Mouse (Mus musculus): ENCODE measurements at regions not wholly inside any gene's neighbourhood (a gene's known extent, or its start where the extent isn't known, plus 50 kb on each side); places are given as distances from the start of the nearest gene placed in this dataset.
"Not testable (repeated sequence)": the region's sequence is repeated elsewhere in the genome, so short reads cannot be mapped to it uniquely, and the experiment has no call there.

DNA sequence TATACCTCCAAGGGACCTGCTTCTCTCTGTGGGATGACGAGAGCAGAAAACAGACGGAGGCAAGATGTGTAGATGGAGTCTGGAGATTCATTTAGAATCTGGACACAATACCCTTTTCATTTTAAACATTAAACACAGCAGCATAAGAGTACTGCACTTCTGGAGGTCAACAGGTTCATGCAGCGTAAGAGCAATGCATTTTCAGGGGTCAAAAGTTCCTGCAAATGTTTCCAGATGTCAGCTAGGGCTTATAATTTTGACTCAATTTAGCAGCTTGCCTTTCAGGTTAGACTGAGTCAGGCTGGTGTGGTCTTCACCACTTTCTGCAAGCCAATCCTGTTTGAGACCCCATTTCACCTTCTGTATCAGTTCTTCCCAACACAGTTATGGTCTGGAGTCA lies 277.9 kb downstream of the Hace1 start:
- DNase-seq (ENCODE audit: low spot score in 2 of 2): no peak

GRCm38 (mm10) chr10:45859137-45859536 lies 281.5 kb downstream of the Hace1 start:
- DNase-seq (ENCODE audit: low spot score in 2 of 2): no peak

DNA sequence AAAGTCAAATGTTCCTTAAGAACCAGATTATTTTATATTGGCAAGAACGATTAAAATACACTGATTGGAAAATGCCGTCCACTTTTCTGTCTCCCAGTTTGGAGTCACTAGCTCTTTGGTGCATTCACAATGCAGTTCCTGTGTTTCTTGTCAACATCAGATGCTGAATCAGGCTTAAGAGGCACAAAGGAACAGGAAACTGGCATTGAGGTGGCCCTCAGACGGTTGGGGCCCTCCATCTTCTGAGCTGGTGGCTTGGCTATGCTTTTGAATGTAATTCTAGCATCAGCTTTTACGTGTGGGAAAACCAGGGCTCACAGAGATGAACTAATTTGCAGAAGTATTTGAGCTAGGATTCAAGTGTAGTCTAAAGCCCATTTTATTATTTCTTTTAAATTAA lies 282.3 kb downstream of the Hace1 start:
- no peak for DNase-seq (ENCODE audit: low spot score in 2 of 2)

GRCm38 (mm10) chr10:45860696-45861095 lies 283.1 kb downstream of the Hace1 start:
- DNase-seq (ENCODE audit: low spot score in 2 of 2): no peak

DNA sequence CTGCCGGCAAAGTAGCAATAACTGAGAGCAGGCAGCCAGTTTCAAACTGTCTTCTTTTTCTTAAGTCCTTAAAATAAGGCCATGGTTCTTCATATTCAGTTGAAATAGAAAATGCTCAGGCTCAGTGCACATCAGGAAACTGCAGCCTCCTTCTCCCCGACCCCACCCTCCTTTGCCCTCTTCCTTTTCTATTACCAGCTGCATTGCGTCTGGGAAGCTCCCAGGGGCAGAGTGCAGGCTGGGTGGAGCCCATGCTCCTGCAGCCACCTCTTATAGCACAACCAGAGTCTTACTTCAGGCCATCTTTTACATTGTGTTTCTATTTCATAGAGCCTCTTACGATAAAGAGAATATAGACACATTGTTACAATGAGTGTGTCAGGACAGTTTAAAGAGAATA lies 288.2 kb downstream of the Hace1 start:
- no peak for DNase-seq (ENCODE audit: low spot score in 2 of 2)

GRCm38 (mm10) chr10:45866860-45867259 lies 289.2 kb downstream of the Hace1 start:
- no peak for DNase-seq (ENCODE audit: low spot score in 2 of 2)

DNA sequence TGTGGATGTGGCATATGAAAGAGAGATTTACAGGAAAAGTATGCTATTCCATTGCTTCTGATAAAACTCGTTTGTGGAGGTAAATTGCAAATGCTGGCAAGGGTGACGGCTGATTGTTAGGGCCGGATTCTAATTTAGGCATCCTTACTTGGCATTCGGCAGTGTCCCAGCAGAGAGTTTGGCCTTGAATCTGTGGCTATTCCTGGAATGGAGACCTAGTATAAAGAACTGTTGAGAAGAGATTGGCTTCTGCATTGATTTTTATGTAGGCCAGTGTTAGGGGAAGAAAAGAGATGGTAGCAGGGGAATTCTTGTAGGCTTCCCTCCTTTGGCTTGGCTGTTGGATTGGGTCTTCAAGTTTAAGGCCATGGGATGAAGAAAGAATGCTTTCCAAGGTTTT lies 293.4 kb downstream of the Hace1 start:
- DNase-seq (ENCODE audit: low spot score in 2 of 2): no peak

DNA sequence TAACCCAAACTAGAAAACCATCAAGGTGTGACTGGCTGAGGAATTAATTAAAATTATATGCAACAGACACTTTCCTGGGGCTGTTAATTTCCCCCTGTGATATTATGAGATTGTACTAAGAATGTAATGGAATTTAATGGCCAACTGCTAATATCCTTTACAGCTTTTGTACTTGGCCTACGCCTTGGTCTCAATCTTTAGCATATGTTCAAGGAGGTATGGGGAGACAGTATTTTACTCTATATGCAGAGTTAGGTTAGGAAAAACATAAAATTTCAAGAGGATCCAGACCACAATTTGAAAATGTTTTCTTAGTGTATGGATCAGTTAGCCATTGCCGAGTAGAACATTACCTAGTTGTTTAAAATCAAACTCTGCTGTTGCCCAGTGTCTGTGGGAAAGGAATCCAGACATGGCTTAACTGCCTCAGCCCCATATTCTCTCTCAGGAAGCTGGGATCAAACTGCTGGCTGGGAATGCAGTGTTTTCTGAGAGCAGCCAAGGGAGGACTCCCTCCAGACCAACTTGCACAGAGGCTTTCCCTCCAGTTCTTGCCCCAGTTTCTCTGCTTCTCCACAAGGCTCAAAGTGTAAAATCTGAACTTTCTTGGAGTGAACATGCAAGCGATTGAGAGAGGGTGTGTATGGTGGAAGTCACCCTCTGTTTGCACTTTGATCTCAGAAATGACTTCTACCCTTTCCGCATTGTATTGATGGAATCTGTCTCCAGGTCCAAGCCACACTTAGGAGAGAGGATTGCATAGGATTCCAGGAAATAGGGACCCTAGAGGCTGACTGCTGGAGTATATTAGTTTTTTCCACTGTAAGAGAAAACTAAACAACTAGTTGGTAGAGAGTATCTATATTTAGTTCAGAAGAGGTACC lies 294.6 kb downstream of the Hace1 start:
- no peak for DNase-seq (ENCODE audit: low spot score in 2 of 2)

DNA sequence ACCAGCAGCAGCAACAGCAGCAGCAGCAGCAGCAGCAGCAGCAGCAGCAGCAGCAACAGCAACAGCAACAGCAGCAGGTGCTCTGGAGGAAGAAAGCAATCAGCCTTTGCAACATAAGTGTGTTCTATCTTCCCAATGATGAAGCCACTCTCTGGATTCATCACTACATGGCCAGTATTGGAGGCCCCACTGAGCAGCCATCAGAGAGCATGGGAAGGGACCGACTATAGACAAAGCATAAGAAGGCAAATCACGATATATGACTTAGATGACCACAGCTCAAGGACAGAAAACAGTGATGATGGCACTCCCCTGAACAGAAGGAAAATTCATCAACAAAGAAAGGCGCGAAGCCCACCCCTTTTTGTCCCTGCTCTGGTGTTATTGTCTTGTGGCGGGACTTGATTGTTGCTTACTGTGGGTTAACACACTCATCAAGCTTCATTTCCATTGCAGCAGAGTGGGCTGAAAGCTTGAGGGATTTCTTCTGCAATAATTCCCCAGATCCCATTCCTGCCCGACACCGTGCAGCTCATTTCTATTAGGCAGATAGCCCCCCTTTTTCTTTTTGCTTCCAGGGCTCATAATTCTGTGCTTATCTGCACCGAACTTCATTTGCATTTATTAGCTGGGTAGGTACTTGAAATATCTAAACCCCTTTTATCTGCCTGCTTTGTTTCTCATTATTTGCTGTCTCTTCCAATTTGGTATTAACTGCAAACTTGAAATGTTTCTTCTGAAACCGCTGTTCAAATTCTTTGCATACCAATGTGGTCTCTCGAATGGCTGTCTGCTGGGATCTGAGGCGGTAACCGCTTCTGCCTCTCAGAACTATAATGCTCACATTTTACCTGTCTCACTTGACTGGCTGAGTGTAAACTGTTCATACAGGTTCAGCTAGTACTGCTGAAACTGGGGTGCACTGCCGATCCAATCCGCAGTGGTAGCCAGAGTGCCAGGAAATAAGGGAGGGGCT lies 296.5 kb downstream of the Hace1 start:
- DNase-seq (ENCODE audit: low spot score in 2 of 2): no peak

DNA sequence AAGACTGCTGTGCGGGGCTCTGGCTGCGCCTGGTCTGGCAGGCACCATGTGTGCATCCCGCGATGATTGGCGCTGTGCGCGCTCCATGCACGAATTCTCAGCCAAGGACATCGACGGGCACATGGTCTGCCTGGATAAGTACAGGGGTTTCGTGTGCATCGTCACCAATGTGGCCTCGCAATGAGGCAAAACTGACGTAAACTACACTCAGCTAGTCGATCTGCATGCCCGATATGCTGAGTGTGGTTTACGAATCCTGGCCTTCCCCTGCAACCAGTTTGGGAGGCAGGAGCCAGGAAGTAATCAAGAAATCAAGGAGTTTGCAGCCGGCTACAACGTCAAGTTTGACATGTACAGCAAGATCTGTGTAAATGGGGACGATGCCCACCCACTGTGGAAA lies 297.7 kb downstream of the Hace1 start:
- not testable (repeated sequence) for DNase-seq (ENCODE audit: low spot score in 2 of 2)

GRCm38 (mm10) chr10:45883745-45884144 lies 306.1 kb downstream of the Hace1 start:
- DNase-seq (ENCODE audit: low spot score in 2 of 2): no peak

GRCm38 (mm10) chr10:45886636-45887035 lies 309.0 kb downstream of the Hace1 start:
- DNase-seq (ENCODE audit: low spot score in 2 of 2): no peak

DNA sequence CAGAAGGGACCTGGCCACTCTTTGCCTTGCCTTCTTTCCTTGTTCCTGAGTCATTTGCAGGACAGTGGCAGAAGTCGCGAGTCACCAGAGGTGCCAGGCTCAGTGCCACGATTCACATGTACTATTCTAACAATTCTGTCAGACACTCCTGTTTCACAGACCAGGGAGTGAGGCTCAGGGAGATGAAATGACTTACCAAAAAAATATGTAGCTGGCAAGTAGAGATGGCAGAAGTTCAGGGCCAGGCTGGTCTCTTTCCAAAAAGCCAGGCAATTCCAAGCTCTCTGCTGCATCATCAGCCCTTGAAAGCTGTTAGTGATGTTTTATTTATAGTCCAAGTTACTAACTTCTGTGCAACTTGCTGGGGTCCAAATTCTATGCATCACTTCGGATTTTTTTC lies 311.2 kb downstream of the Hace1 start:
- DNase-seq (ENCODE audit: low spot score in 2 of 2): no peak

GRCm38 (mm10) chr10:45889381-45889951 lies 311.8 kb downstream of the Hace1 start:
- DNase-seq (ENCODE audit: low spot score in 2 of 2): no peak

GRCm38 (mm10) chr10:45890088-45890626 lies 312.5 kb downstream of the Hace1 start:
- no peak for DNase-seq (ENCODE audit: low spot score in 2 of 2)

- DNase-seq (ENCODE audit: low spot score in 2 of 2): no peak
Measured at GRCm38 (mm10) chr10:45892464-45892863, 314.8 kb downstream of the Hace1 start.

DNA sequence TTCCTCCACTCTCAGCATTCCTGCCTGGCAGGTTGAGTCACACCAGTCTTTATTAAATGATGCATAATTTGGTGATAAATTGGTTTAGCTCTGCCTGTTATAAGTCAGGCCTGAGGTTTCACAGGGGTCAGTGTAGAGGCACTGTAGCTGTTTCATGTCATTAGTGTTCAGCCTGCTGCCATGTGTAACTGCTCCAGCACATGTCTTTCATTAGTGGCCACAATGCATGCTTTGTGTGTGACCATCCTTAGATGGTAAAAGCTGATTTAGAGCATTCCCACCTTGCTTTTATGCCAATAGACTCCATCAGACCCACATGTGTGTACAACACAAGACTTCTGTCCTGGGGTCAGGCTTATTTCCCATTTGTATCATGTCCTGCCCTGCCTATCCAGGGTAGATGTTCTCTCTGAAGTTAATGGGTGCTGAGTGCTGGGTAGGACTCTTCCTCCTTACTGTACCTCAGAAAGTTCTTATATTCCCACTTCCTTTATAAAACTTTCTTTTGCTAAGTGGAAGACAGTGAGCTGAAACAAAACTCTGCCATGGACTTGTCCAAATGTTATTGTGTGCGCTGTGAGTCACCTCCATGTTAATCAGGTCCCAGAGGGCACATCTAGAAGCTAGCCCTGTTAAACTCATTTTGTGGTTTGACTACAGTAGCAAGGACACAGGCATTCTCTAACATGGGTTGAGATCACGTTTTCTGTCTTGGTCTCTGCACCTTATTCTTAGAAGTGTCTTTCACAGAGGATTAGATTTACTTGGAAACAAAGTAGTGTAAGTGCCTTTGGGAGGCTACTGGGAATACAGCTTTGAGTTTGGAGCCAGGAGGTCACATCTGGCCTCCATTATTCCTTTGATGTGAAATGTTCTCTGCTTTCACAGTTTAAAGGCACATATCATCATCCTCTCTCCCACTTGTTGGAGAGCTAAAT lies 316.5 kb downstream of the Hace1 start:
- no peak for DNase-seq (ENCODE audit: low spot score in 2 of 2)

GRCm38 (mm10) chr10:45916928-45917327 lies 339.3 kb downstream of the Hace1 start:
- DNase-seq (ENCODE audit: low spot score in 2 of 2): no peak

DNA sequence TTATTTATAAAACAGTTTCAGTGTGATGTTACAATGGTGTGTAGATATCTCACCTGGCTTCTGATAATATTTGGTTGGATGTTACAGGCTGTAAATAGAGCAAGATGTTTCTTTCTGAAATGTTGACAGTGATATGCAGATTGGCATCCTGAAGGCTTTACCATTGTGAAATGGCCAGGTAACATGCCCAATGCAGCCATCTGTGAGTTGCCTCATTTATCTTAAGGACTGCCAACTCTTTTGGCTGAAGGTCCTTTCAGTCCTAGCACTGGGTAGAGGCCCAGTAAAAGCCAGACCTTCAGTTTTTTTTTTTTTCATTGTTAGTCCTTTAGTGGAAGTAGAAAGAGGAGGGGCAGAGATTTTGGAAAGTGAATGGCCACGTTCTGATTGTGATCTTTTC lies 348.1 kb downstream of the Hace1 start:
- no peak for DNase-seq (ENCODE audit: low spot score in 2 of 2)

GRCm38 (mm10) chr10:45933631-45934310 lies 356.1 kb downstream of the Hace1 start:
- DNase-seq (ENCODE audit: low spot score in 2 of 2): no peak

Measured in spleen, postnatal 10 days (tissue).